Mouse (Mus musculus): Measurements from ENCODE around the gene Rnpepl1. TPM values are rescaled to one million over a fixed set of nuclear protein-coding genes. Genes with fewer than 3 reads are reported as not detected.

Rnpepl1 gene
- total RNA-seq, 4 experiments from 2014 or later = 64.1 to 84.4 (median 76.6) TPM

GRCm38 (mm10) chr1:92907632-92908360, 2.8 kb upstream of the Rnpepl1 start:
- DNase-seq = no peak

- DNase-seq = no peak
Measured at GRCm38 (mm10) chr1:92908664-92909063, 1.9 kb upstream of the Rnpepl1 start.

GRCm38 (mm10) chr1:92909068-92909467, 1.5 kb upstream of the Rnpepl1 start:
- DNase-seq = no peak

- peak; percentile 49 for DNase-seq
Measured at GRCm38 (mm10) chr1:92910925-92911720, 540 bp downstream of the Rnpepl1 start.

- no peak for DNase-seq
Measured at GRCm38 (mm10) chr1:92911721-92912138, 1.1 kb downstream of the Rnpepl1 start.

GRCm38 (mm10) chr1:92912286-92912685, 1.7 kb downstream of the Rnpepl1 start:
- DNase-seq = no peak

GRCm38 (mm10) chr1:92914239-92914638, 3.7 kb downstream of the Rnpepl1 start:
- DNase-seq = no peak

- no peak for DNase-seq
Measured at GRCm38 (mm10) chr1:92914993-92915392, 4.4 kb downstream of the Rnpepl1 start.

GRCm38 (mm10) chr1:92916725-92917124, 6.1 kb downstream of the Rnpepl1 start:
- DNase-seq = no peak

- DNase-seq = no peak
Measured at GRCm38 (mm10) chr1:92919151-92919550, 8.6 kb downstream of the Rnpepl1 start.

GRCm38 (mm10) chr1:92919775-92920174, 9.2 kb downstream of the Rnpepl1 start:
- no peak for DNase-seq

- DNase-seq = no peak
Measured at GRCm38 (mm10) chr1:92920474-92921200, 10.1 kb downstream of the Rnpepl1 start.

GRCm38 (mm10) chr1:92921496-92921895, 10.9 kb downstream of the Rnpepl1 start:
- no peak for DNase-seq

- DNase-seq = no peak
Measured at GRCm38 (mm10) chr1:92930171-92930706, 19.7 kb downstream of the Rnpepl1 start.

GRCm38 (mm10) chr1:92933611-92934010, 23.0 kb downstream of the Rnpepl1 start:
- no peak for DNase-seq

- DNase-seq = peak; percentile 92
Measured at GRCm38 (mm10) chr1:92934182-92934827, 23.7 kb downstream of the Rnpepl1 start, which contains the start of gene Capn10. Gene Capn10 (plus strand): TSS chr1:92934376.

GRCm38 (mm10) chr1:92935054-92935962, 24.7 kb downstream of the Rnpepl1 start:
- peak; percentile 46 for DNase-seq

GRCm38 (mm10) chr1:92935977-92936376, 25.4 kb downstream of the Rnpepl1 start:
- no peak for DNase-seq

GRCm38 (mm10) chr1:92936467-92936866, 25.9 kb downstream of the Rnpepl1 start:
- DNase-seq = no peak

- no peak for DNase-seq
Measured at GRCm38 (mm10) chr1:92937797-92938196, 27.2 kb downstream of the Rnpepl1 start.

GRCm38 (mm10) chr1:92939746-92940145, 29.2 kb downstream of the Rnpepl1 start:
- DNase-seq = no peak
